Mouse (Mus musculus): ENCODE measurements at regions not wholly inside any gene's neighbourhood (a gene's known extent, or its start where the extent isn't known, plus 50 kb on each side); places are given as distances from the start of the nearest gene placed in this dataset.

GRCm38 (mm10) chr13:20012621-20013020 lies 77.8 kb upstream of the Elmo1 start:
- Histone ChIP-seq H3K27me3 (ENCODE audit: insufficient read depth, low read length) (no peaks in the 10 kb centered on the region), H3K27ac (ENCODE audit: low read depth) (no peak overlapping the region), H3K4me1 (ENCODE audit: insufficient read depth) (no peaks in the 10 kb centered on the region), H3K4me3 (ENCODE audit: low read depth, low read length) (no peak overlapping the region), H3K9ac (no peak overlapping the region), H3K9me3 (ENCODE audit: low read depth, low read length) (no peaks in the 10 kb centered on the region), H3K36me3 (ENCODE audit: insufficient read depth) (no peaks in the 10 kb centered on the region), H3K4me2 (no peak overlapping the region)
- ATAC-seq (ENCODE audit: insufficient read depth) (no peak), DNase-seq (peak; percentile 21)
- 39% methylated on average over 3 of the region's 3 CpGs for WGBS
- TF ChIP-seq CTCF (IDR thresholded peaks at IDR 0.05; ENCODE audit: low read depth), result no peak

GRCm38 (mm10) chr13:20009164-20009563 lies 81.2 kb upstream of the Elmo1 start:
- Histone ChIP-seq H3K36me3 (ENCODE audit: insufficient read depth) (no peaks in the 10 kb centered on the region), H3K4me3 (ENCODE audit: low read depth, low read length) (no peak overlapping the region), H3K4me1 (ENCODE audit: insufficient read depth) (no peaks in the 10 kb centered on the region), H3K4me2 (no peak overlapping the region), H3K9ac (no peak overlapping the region), H3K9me3 (ENCODE audit: low read depth, low read length) (no peaks in the 10 kb centered on the region), H3K27ac (ENCODE audit: low read depth) (no peak overlapping the region), H3K27me3 (ENCODE audit: insufficient read depth, low read length) (no peaks in the 10 kb centered on the region)
- no peak for TF ChIP-seq CTCF (IDR thresholded peaks at IDR 0.05; ENCODE audit: low read depth)
- 51% methylated on average over 1 of the region's 1 CpGs for WGBS
- ATAC-seq (ENCODE audit: insufficient read depth) (no peak), DNase-seq (no peak)

GRCm38 (mm10) chr13:20007561-20007960 lies 82.8 kb upstream of the Elmo1 start:
- Histone ChIP-seq H3K27ac (ENCODE audit: low read depth) (no peak overlapping the region), H3K4me1 (ENCODE audit: insufficient read depth) (no peaks in the 10 kb centered on the region), H3K36me3 (ENCODE audit: insufficient read depth) (no peaks in the 10 kb centered on the region), H3K9me3 (ENCODE audit: low read depth, low read length) (no peaks in the 10 kb centered on the region), H3K27me3 (ENCODE audit: insufficient read depth, low read length) (no peaks in the 10 kb centered on the region), H3K4me2 (no peak overlapping the region), H3K4me3 (ENCODE audit: low read depth, low read length) (no peak overlapping the region), H3K9ac (no peak overlapping the region)
- 87% methylated on average over 2 of the region's 2 CpGs for WGBS
- ATAC-seq (ENCODE audit: insufficient read depth), result no peak
- no peak for DNase-seq
- no peak for TF ChIP-seq CTCF (IDR thresholded peaks at IDR 0.05; ENCODE audit: low read depth)

- Histone ChIP-seq H3K4me3 (ENCODE audit: low read depth, low read length) (no peak overlapping the region), H3K4me2 (no peak overlapping the region), H3K27me3 (ENCODE audit: insufficient read depth, low read length) (no peaks in the 10 kb centered on the region), H3K27ac (ENCODE audit: low read depth) (no peak overlapping the region), H3K9ac (no peak overlapping the region), H3K36me3 (ENCODE audit: insufficient read depth) (no peaks in the 10 kb centered on the region), H3K4me1 (ENCODE audit: insufficient read depth) (no peaks in the 10 kb centered on the region), H3K9me3 (ENCODE audit: low read depth, low read length) (no peaks in the 10 kb centered on the region; the same call in 1 of the 2 replicates)
- 77% methylated on average over 2 of the region's 2 CpGs for WGBS
- ATAC-seq (ENCODE audit: insufficient read depth) (no peak), DNase-seq (no peak)
- no peak for TF ChIP-seq CTCF (IDR thresholded peaks at IDR 0.05; ENCODE audit: low read depth)
Observed at GRCm38 (mm10) chr13:19997606-19998005, 92.8 kb upstream of the Elmo1 start.

- Histone ChIP-seq H3K27ac (ENCODE audit: low read depth) (no peak overlapping the region), H3K27me3 (ENCODE audit: insufficient read depth, low read length) (no peaks in the 10 kb centered on the region), H3K36me3 (ENCODE audit: insufficient read depth) (no peaks in the 10 kb centered on the region), H3K9ac (no peak overlapping the region), H3K9me3 (ENCODE audit: low read depth, low read length) (no peaks in the 10 kb centered on the region), H3K4me1 (ENCODE audit: insufficient read depth) (no peaks in the 10 kb centered on the region), H3K4me3 (ENCODE audit: low read depth, low read length) (no peak overlapping the region), H3K4me2 (no peak overlapping the region)
- ATAC-seq (ENCODE audit: insufficient read depth) (no peak), DNase-seq (no peak)
- no peak for TF ChIP-seq CTCF (IDR thresholded peaks at IDR 0.05; ENCODE audit: low read depth)
Observed at GRCm38 (mm10) chr13:19975621-19976020, 114.8 kb upstream of the Elmo1 start.

- no peak for ATAC-seq (ENCODE audit: insufficient read depth)
- Histone ChIP-seq H3K36me3 (ENCODE audit: insufficient read depth) (no peaks in the 10 kb centered on the region), H3K4me2 (no peak overlapping the region), H3K4me1 (ENCODE audit: insufficient read depth) (no peaks in the 10 kb centered on the region), H3K9me3 (ENCODE audit: low read depth, low read length) (no peaks in the 10 kb centered on the region), H3K9ac (no peak overlapping the region), H3K27ac (ENCODE audit: low read depth) (no peak overlapping the region), H3K27me3 (ENCODE audit: insufficient read depth, low read length) (no peaks in the 10 kb centered on the region), H3K4me3 (ENCODE audit: low read depth, low read length) (no peak overlapping the region)
- DNase-seq, result no peak
- no peak for TF ChIP-seq CTCF (IDR thresholded peaks at IDR 0.05; ENCODE audit: low read depth)
- 76% methylated on average over 1 of the region's 1 CpGs for WGBS
Observed at GRCm38 (mm10) chr13:19966566-19966965, 123.8 kb upstream of the Elmo1 start.

GRCm38 (mm10) chr13:19963031-19963430 lies 127.4 kb upstream of the Elmo1 start:
- Histone ChIP-seq H3K27ac (ENCODE audit: low read depth) (no peak overlapping the region), H3K9ac (no peak overlapping the region), H3K4me3 (ENCODE audit: low read depth, low read length) (no peak overlapping the region), H3K4me2 (no peak overlapping the region), H3K27me3 (ENCODE audit: insufficient read depth, low read length) (no peaks in the 10 kb centered on the region), H3K36me3 (ENCODE audit: insufficient read depth) (no peaks in the 10 kb centered on the region), H3K9me3 (ENCODE audit: low read depth, low read length) (no peaks in the 10 kb centered on the region), H3K4me1 (ENCODE audit: insufficient read depth) (no peaks in the 10 kb centered on the region)
- no peak for DNase-seq
- WGBS, result 49% methylated on average over 3 of the region's 3 CpGs
- ATAC-seq (ENCODE audit: insufficient read depth), result no peak
- no peak for TF ChIP-seq CTCF (IDR thresholded peaks at IDR 0.05; ENCODE audit: low read depth)

GRCm38 (mm10) chr13:19928761-19929160 lies 104.7 kb upstream of the Gpr141 start:
- H3K36me3 ChIP-seq (ENCODE audit: insufficient read depth), result no peaks in the 10 kb centered on the region
- H3K9me3 ChIP-seq (ENCODE audit: low read depth, low read length), result no peaks in the 10 kb centered on the region
- no peak for ATAC-seq (ENCODE audit: insufficient read depth)
- DNase-seq, result no peak
- no peak overlapping the region for H3K27ac ChIP-seq (ENCODE audit: low read depth)
- no peak overlapping the region for H3K4me3 ChIP-seq (ENCODE audit: low read depth, low read length)
- H3K9ac ChIP-seq, result no peak overlapping the region
- no peak for TF ChIP-seq CTCF (IDR thresholded peaks at IDR 0.05; ENCODE audit: low read depth)
- H3K27me3 ChIP-seq (ENCODE audit: insufficient read depth, low read length), result no peaks in the 10 kb centered on the region
- no peak overlapping the region for H3K4me2 ChIP-seq
- H3K4me1 ChIP-seq (ENCODE audit: insufficient read depth), result no peaks in the 10 kb centered on the region
- WGBS, result 92% methylated on average over 6 of the region's 6 CpGs
